ENCODE assay signal across 10 mouse cellular contexts in the genomic region with DNA sequence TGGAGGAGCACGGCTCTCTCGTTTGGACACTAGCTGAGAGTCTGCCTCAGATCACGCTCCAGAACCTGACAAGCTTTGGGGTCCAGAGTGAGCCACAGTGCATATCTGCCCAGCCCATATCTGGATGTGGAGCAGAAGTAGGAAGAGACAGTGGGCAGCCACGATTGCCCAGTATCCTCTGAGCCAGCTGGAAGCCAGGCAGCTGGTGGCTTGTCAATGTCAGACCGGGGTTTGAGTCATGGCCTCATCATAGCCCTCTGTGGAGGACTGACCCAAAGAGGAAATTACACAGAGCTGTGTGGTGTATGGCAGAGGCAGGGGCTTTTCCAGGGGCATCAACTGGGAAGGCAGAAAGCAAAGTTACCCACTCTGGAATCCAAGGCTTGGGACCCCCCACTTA. TPM values are rescaled to one million over a fixed set of nuclear protein-coding genes. Genes with fewer than 3 reads are reported as not detected.
DNase-seq lines count a peak whose midpoint lies in the region; ATAC-seq and TF ChIP-seq lines count a peak whose summit lies in the region.
"Had no signal": no experiment of that assay in that cellular context is flagged by ENCODE, and none has a peak within 500 bp of the region (broad histone marks: within the 10 kb centered on the region; RNA-seq: fewer than 3 reads in every experiment).

No protein-coding gene starts in this region.

- H3K27ac ChIP-seq in gastrocnemius, adult 2 months, result peak overlapping the region; percentile 80
- peak overlapping the region; percentile 4; the same call in 1 of the 2 replicates for H3K27ac ChIP-seq in lung, embryonic 16.5 days (ENCODE audit: low read length)
- H3K27ac ChIP-seq in embryonic facial prominence, embryonic 15.5 days (replicated peaks), result peak overlapping the region; percentile 85
- peak overlapping the region; percentile 73; the same call in 1 of the 2 replicates for H3K27ac ChIP-seq in stomach, embryonic 16.5 days (ENCODE audit: low read length)
- no peak overlapping the region; the same call in 1 of the 2 replicates for H3K27ac ChIP-seq in midbrain, postnatal 0 days (ENCODE audit: low read depth, low read length)

- intact Hi-C loops in gastrocnemius, adult 2 months (cut with DNase I), result no loop called here
- intact Hi-C loops in gastrocnemius, postnatal 14 days (cut with DNase I; ENCODE audit: low total_unique reads), result no loop called here

- H3K27me3 ChIP-seq in lung, embryonic 16.5 days (ENCODE audit: control insufficient read depth, insufficient read depth, low read depth, low read length), result no peaks in the 10 kb centered on the region
- H3K27me3 ChIP-seq in embryonic facial prominence, embryonic 15.5 days, result no peaks in the 10 kb centered on the region
- no peaks in the 10 kb centered on the region for H3K27me3 ChIP-seq in stomach, embryonic 16.5 days (ENCODE audit: control insufficient read depth, insufficient read depth, low read length)
- no peaks in the 10 kb centered on the region for H3K27me3 ChIP-seq in midbrain, postnatal 0 days (ENCODE audit: insufficient read depth, low read length)

- H3K9ac ChIP-seq in lung, embryonic 16.5 days (ENCODE audit: low read length), result no peak overlapping the region
- H3K9ac ChIP-seq in embryonic facial prominence, embryonic 15.5 days, result no peak overlapping the region
- H3K9ac ChIP-seq in stomach, embryonic 16.5 days (ENCODE audit: low read length), result no peak overlapping the region
- H3K9ac ChIP-seq in midbrain, postnatal 0 days (replicated peaks; ENCODE audit: low read length, poor library complexity, severe bottlenecking), result no peak overlapping the region

- no peak for TF ChIP-seq CTCF in gastrocnemius, adult 2 months (IDR thresholded peaks at IDR 0.05)
- no peak for TF ChIP-seq CTCF in midbrain, postnatal 0 days (IDR thresholded peaks at IDR 0.05)

- WGBS in lung, embryonic 16.5 days, result 52% methylated on average over 5 of the region's 5 CpGs
- 76% methylated on average over 5 of the region's 5 CpGs for WGBS in embryonic facial prominence, embryonic 15.5 days
- 67% methylated on average over 5 of the region's 5 CpGs for WGBS in stomach, embryonic 16.5 days
- WGBS in midbrain, postnatal 0 days, result 58% methylated on average over 5 of the region's 5 CpGs

- no peaks in the 10 kb centered on the region for H3K9me3 ChIP-seq in lung, embryonic 16.5 days (ENCODE audit: control insufficient read depth, low read length)
- no peaks in the 10 kb centered on the region for H3K9me3 ChIP-seq in embryonic facial prominence, embryonic 15.5 days (replicated peaks)
- H3K9me3 ChIP-seq in stomach, embryonic 16.5 days (replicated peaks; ENCODE audit: control insufficient read depth, low read length), result no peaks in the 10 kb centered on the region
- H3K9me3 ChIP-seq in midbrain, postnatal 0 days (ENCODE audit: low read length), result no peaks in the 10 kb centered on the region

- H3K4me2 ChIP-seq in lung, embryonic 16.5 days (ENCODE audit: low read depth, low read length), result no peak overlapping the region
- H3K4me2 ChIP-seq in embryonic facial prominence, embryonic 15.5 days (replicated peaks), result no peak overlapping the region
- no peak overlapping the region for H3K4me2 ChIP-seq in stomach, embryonic 16.5 days (ENCODE audit: low read depth, low read length)
- H3K4me2 ChIP-seq in midbrain, postnatal 0 days (ENCODE audit: low read depth, low read length, poor library complexity, severe bottlenecking), result no peak overlapping the region

- no peak for DNase-seq in gastrocnemius, adult 2 months
- no peak for DNase-seq in gastrocnemius, postnatal 14 days
- no peak for DNase-seq in lung, postnatal 36 days
- no peak for DNase-seq in retina, embryonic 14.5 days (ENCODE audit: low spot score)
- no peak for DNase-seq in midbrain, postnatal 0 days (ENCODE audit: low spot score)
- DNase-seq: midbrain, embryonic 14.5 days; spleen, adult 18-20 months had no signal

- peaks cover 61% of the 10 kb centered on the region for H3K4me1 ChIP-seq in lung, embryonic 16.5 days (replicated peaks; ENCODE audit: control insufficient read depth, insufficient read depth, low read length)
- H3K4me1 ChIP-seq in embryonic facial prominence, embryonic 15.5 days, result peaks cover 62% of the 10 kb centered on the region
- H3K4me1 ChIP-seq in stomach, embryonic 16.5 days (ENCODE audit: control insufficient read depth, insufficient read depth, low read length), result peaks cover 38% of the 10 kb centered on the region
- peaks cover 19% of the 10 kb centered on the region; the same call in 1 of the 2 replicates for H3K4me1 ChIP-seq in midbrain, postnatal 0 days (ENCODE audit: insufficient read depth, low read length)

- H3K4me3 ChIP-seq in gastrocnemius, adult 2 months, result no peak overlapping the region
- no peak overlapping the region for H3K4me3 ChIP-seq in lung, embryonic 16.5 days (ENCODE audit: low read length)
- H3K4me3 ChIP-seq in embryonic facial prominence, embryonic 15.5 days (replicated peaks), result no peak overlapping the region
- no peak overlapping the region for H3K4me3 ChIP-seq in stomach, embryonic 16.5 days (replicated peaks; ENCODE audit: low read length)
- no peak overlapping the region for H3K4me3 ChIP-seq in midbrain, postnatal 0 days (ENCODE audit: low read depth, low read length)

- no peak for ATAC-seq in lung, embryonic 16.5 days (ENCODE audit: low read depth)
- ATAC-seq in embryonic facial prominence, embryonic 15.5 days (ENCODE audit: insufficient number of reproducible peaks, low FRiP score, low TSS enrichment, low read depth), result no peak
- ATAC-seq in stomach, embryonic 16.5 days (ENCODE audit: insufficient read depth, low FRiP score), result no peak
- ATAC-seq in midbrain, postnatal 0 days (ENCODE audit: low FRiP score), result no peak

- H3K36me3 ChIP-seq in lung, embryonic 16.5 days (ENCODE audit: control insufficient read depth, insufficient read depth, low read length), result no peaks in the 10 kb centered on the region
- H3K36me3 ChIP-seq in embryonic facial prominence, embryonic 15.5 days, result no peaks in the 10 kb centered on the region
- H3K36me3 ChIP-seq in stomach, embryonic 16.5 days (ENCODE audit: control insufficient read depth, insufficient read depth, low read length), result no peaks in the 10 kb centered on the region
- no peaks in the 10 kb centered on the region for H3K36me3 ChIP-seq in midbrain, postnatal 0 days (ENCODE audit: insufficient read depth, low read length)

RNA-seq across cellular contexts. Expression of a gene that starts 25.6 kb away (rescaled TPM):
- 10 to 100 TPM; 26.3 to 66.2 TPM for total RNA-seq in gastrocnemius, adult 2 months (2021)
- 10 to 100 TPM; 22.8 to 38.3 TPM for total RNA-seq in gastrocnemius, postnatal 14 days (2021)
- polyA plus RNA-seq in lung, embryonic 16.5 days (2015; fragmentation: Nextera tagmentation; extraction: Ambion mirVana), result 130 and 136 TPM in 2 replicates
- 144 and 152 TPM in 2 replicates for polyA plus RNA-seq in embryonic facial prominence, embryonic 15.5 days (2015; fragmentation: Nextera tagmentation; extraction: Ambion mirVana)
- 86.6 and 93.5 TPM in 2 replicates for polyA plus RNA-seq in stomach, embryonic 16.5 days (2015; fragmentation: Nextera tagmentation; extraction: Ambion mirVana)
- 40.8 and 51.4 TPM in 2 replicates for total RNA-seq in midbrain, postnatal 0 days (2014; rRNA removed)
- 74.6 and 77.3 TPM in 2 replicates for polyA plus RNA-seq in midbrain, postnatal 0 days (2015; fragmentation: Nextera tagmentation; extraction: Ambion mirVana)
